Mouse (Mus musculus) kidney, postnatal 0 days (tissue): ENCODE results near the gene Mpped2. TPM values are rescaled to one million over a fixed set of nuclear protein-coding genes. Genes with fewer than 3 reads are reported as not detected.

Experiments
- ATAC-seq: fragments of 200-750 bp; cut with Nextera tagmentation; replicated peaks from 2 replicates; pipeline ENCODE4 v1.8.0; 2017; ENCODE audit warnings: low read depth, moderate number of reproducible peaks, moderate TSS enrichment, moderate library complexity; ENCODE audit not compliant: low FRiP score
- DNase-seq: peaks from one replicate; pipeline ENCODE4 v3.0.0-alpha.2; 2016; ENCODE audit warnings: low spot score
- H3K27ac ChIP-seq: fragments of 300-500 bp; sonication (generic); 2 replicates; pipeline ENCODE4 v1.5.1; 2014; ENCODE audit warnings: mild to moderate bottlenecking
- H3K27me3 ChIP-seq: fragments of 300-500 bp; sonication (generic); 2 replicates; pipeline ENCODE4 v1.6.1; 2014; ENCODE audit warnings: low read length, mixed read lengths; ENCODE audit not compliant: insufficient read depth
- H3K36me3 ChIP-seq: fragments of 300-500 bp; sonication (generic); 2 replicates; pipeline ENCODE4 v1.6.1; 2014; ENCODE audit warnings: low read length, mixed read lengths; ENCODE audit not compliant: insufficient read depth
- H3K4me1 ChIP-seq: fragments of 300-500 bp; sonication (generic); replicated peaks from 2 replicates; pipeline ENCODE4 v1.6.1; 2014; ENCODE audit warnings: antibody characterized with exemption, low read length, mixed read lengths; ENCODE audit not compliant: insufficient read depth
- H3K4me2 ChIP-seq: fragments of 300-500 bp; sonication (generic); 2 replicates; pipeline ENCODE4 v1.6.1; 2014; ENCODE audit warnings: mild to moderate bottlenecking, low read length, moderate library complexity, mixed read lengths
- H3K4me3 ChIP-seq: fragments of 300-500 bp; sonication (generic); replicated peaks from 2 replicates; pipeline ENCODE4 v1.5.1; 2014; ENCODE audit warnings: low read depth, low read length
- H3K9ac ChIP-seq: fragments of 300-500 bp; sonication (generic); 2 replicates; pipeline ENCODE4 v1.6.1; 2014; ENCODE audit warnings: low read depth, low read length
- H3K9me3 ChIP-seq: fragments of 300-500 bp; sonication (generic); replicated peaks from 2 replicates; pipeline ENCODE4 v1.6.1; 2016; ENCODE audit warnings: low read length, inconsistent platforms, mixed read lengths
- CTCF ChIP-seq: IDR thresholded peaks from 2 replicates; pipeline ENCODE4 v1.5.1; 2016; ENCODE audit warnings: antibody characterized with exemption, low read depth, mild to moderate bottlenecking, moderate library complexity
- WGBS: fragments of 180-500 bp; shearing (Covaris S2); extraction: QIAGEN DNeasy Blood & Tissue Kit; methylation state at CpG from one replicate; pipeline ENCODE4 v1.1.7; 2014; 5-methylcytosine and 5-hydroxymethylcytosine counted together
- polyA plus RNA-seq: library from polyadenylated mRNA; unstranded; fragments of >200 nt; fragmentation: Nextera tagmentation; extraction: Ambion mirVana; gene quantifications from 2 replicates; pipeline ENCODE4 v1.2.1, GENCODE M21; 2015

Mpped2 gene
- polyA plus RNA-seq, 1 experiment from 2014 or later: 33.2 TPM

DNA sequence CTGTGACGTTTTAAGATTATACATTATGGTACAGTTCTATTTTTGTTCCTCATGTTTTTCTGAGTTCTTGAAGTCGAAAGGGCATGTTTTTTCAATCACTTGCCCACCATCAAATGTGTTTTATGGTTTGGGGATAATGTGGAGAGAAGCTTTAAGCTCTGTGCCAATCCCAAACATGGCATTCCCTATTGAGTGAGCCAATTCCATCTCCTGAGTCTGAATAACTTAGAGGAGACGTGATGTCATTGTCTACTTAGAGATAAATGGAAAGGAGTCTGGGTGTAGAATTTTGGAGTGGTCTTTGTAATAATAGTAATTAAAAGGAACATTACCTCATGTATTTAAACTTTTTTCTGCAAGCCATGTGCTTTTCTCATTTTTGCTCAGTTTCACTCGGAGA is 9.2 kb upstream of the Mpped2 start:
- WGBS: 52% methylated on average over 4 of the region's 4 CpGs
- no peak for TF ChIP-seq CTCF
- no peaks in the 10 kb centered on the region for H3K9me3 ChIP-seq
- no peak overlapping the region for H3K27ac ChIP-seq
- H3K4me2 ChIP-seq: peak overlapping the region; percentile 18
- H3K4me1 ChIP-seq: no peaks in the 10 kb centered on the region
- no peak overlapping the region for H3K9ac ChIP-seq
- H3K36me3 ChIP-seq: no peaks in the 10 kb centered on the region
- H3K4me3 ChIP-seq: no peak overlapping the region
- DNase-seq (no peak), ATAC-seq (no peak)
- no peaks in the 10 kb centered on the region for H3K27me3 ChIP-seq

DNA sequence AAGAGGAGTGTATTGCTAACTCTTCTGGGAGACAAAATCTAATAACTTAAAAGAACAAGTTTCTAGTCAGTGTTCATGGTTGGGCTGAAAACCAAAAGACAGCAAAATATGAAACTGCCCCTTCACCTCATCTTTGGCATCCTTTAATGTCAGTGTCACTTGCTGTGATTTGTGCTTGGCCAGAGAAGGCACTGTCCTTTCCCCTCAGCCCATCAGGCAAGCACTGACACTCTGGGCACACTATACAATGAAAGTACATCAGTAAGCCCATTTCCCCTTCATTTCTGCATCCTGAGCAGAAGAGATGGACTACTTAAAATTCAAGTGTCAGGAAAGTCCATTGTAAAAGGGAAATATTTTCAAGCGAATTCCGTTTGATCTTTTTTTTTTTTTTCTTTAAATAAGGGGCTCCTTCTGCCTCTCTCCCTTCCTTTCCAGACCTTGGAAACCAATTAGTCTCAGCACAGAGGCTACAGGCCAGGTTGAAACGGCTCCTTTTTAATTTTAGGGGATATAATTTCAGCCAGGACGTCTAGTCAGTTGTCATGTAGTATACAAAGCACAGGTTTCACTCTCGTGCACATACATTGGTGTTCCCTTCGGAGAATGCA is 1.2 kb upstream of the Mpped2 start:
- no peak for ATAC-seq
- TF ChIP-seq CTCF: no peak
- no peaks in the 10 kb centered on the region for H3K9me3 ChIP-seq
- no peaks in the 10 kb centered on the region for H3K36me3 ChIP-seq
- no peak overlapping the region for H3K4me3 ChIP-seq
- no peak overlapping the region for H3K9ac ChIP-seq
- 15% methylated on average over 6 of the region's 6 CpGs for WGBS
- no peaks in the 10 kb centered on the region for H3K27me3 ChIP-seq
- H3K4me1 ChIP-seq: peaks cover 10% of the 10 kb centered on the region; the same call in 1 of the 2 replicates
- H3K27ac ChIP-seq: no peak overlapping the region
- H3K4me2 ChIP-seq: peak overlapping the region; percentile 87
- no peak for DNase-seq

DNA sequence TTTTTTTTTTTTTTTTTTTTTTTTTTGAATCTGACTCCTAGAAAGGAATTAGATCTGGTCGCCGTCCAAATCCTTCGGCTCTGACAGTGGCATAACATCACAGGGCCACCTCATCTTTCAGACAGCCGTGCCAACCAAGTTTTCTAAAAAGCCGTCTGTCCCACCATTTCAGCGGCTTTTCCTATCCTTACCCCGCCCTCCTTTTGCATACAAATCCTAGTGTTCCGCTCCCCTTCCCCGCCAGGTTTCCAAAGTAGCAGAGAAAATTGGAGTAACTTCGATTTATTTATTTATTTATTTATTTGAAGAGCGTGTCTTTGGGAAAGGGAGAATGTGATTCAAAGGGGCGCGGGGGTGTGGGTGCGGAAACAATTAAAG is 675 bp upstream of the Mpped2 start:
- Histone ChIP-seq H3K36me3 (no peaks in the 10 kb centered on the region), H3K9ac (no peak overlapping the region), H3K9me3 (no peaks in the 10 kb centered on the region), H3K4me2 (peak overlapping the region; percentile 87), H3K27me3 (no peaks in the 10 kb centered on the region), H3K4me3 (no peak overlapping the region; the same call in 1 of the 2 replicates), H3K4me1 (peaks cover 10% of the 10 kb centered on the region; the same call in 1 of the 2 replicates), H3K27ac (0 out of 2 replicates have a peak overlapping the region, but pooled peaks have one; percentile 87)
- TF ChIP-seq CTCF: no peak
- no peak for ATAC-seq
- no peak for DNase-seq
- WGBS: 7% methylated on average over 14 of the region's 14 CpGs

DNA sequence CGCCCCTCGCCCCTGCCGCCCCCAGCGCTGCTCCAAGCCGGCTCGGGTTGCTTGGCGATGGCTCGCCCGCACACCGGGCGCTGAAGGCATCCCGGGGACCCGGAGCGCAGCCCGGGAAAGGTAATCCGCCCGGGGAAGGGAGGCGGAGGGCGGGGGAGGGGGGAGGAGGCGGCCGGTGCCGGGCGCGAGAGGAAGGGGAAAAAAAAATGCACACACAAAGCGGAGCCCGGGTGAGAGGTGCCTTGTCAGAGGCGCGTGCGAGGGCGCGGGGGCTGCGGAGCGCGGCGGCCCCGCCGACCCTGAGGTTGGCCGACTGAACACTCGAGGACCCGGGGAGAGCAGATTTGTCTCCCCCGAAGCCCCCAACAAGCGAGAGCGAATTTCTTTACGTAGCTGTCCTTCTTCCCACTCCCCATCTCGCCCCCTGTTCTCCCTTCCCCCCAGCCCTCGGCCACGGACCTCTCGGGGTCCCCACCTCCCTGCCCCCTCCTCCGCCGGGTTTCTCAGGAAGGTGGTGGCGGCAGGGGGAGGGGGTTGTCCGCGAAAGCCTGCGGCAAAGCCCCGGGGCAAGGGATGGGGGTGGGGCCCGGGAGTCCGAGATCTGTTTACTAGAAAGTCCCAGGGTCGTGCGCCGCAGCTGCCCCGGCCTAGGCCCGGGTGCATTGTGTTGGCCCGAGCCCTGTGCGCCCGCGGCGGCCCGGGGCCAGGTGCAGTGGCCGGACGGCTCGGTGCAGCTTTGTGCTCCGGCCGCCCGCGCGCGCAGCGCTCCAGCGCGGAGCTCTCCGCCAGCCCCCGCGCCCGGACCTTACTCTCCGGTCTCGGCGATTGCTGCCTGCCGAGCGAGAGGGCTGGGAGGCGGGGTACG is 865 bp downstream of the Mpped2 start:
- DNase-seq (peak; percentile 61), ATAC-seq (peak; percentile 81)
- Histone ChIP-seq H3K9ac (peak overlapping the region; percentile 82), H3K36me3 (no peaks in the 10 kb centered on the region), H3K27ac (peak overlapping the region; percentile 87), H3K9me3 (no peaks in the 10 kb centered on the region), H3K4me2 (peak overlapping the region; percentile 87), H3K4me3 (peak overlapping the region; percentile 78), H3K27me3 (no peaks in the 10 kb centered on the region), H3K4me1 (peaks cover 10% of the 10 kb centered on the region; the same call in 1 of the 2 replicates)
- WGBS: under 1% methylated on average over 82 of the region's 91 CpGs
- TF ChIP-seq CTCF: no peak

DNA sequence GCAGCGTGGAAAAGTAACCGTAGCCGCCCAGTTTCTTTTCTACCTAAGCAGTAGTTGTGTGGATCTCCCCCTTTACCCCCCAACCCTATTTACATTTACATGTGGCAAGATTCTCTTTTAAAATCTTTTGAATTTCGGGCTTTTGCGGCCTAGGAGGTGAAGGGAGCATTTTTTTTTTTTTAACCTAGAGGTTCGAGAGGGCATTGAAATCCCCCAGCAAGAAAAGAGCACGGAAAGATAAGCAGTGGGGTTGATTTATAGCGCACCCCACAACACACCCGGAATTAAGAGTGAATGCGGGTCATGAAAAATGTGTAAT is 1.5 kb downstream of the Mpped2 start:
- 0% methylated on average over 10 of the region's 10 CpGs for WGBS
- no peaks in the 10 kb centered on the region for H3K9me3 ChIP-seq
- H3K4me1 ChIP-seq: peaks cover 10% of the 10 kb centered on the region; the same call in 1 of the 2 replicates
- peak overlapping the region; percentile 82 for H3K9ac ChIP-seq
- peak overlapping the region; percentile 87 for H3K27ac ChIP-seq
- DNase-seq (no peak), ATAC-seq (no peak)
- no peak for TF ChIP-seq CTCF
- peak overlapping the region; percentile 78 for H3K4me3 ChIP-seq
- no peaks in the 10 kb centered on the region for H3K27me3 ChIP-seq
- H3K4me2 ChIP-seq: peak overlapping the region; percentile 87
- no peaks in the 10 kb centered on the region for H3K36me3 ChIP-seq

DNA sequence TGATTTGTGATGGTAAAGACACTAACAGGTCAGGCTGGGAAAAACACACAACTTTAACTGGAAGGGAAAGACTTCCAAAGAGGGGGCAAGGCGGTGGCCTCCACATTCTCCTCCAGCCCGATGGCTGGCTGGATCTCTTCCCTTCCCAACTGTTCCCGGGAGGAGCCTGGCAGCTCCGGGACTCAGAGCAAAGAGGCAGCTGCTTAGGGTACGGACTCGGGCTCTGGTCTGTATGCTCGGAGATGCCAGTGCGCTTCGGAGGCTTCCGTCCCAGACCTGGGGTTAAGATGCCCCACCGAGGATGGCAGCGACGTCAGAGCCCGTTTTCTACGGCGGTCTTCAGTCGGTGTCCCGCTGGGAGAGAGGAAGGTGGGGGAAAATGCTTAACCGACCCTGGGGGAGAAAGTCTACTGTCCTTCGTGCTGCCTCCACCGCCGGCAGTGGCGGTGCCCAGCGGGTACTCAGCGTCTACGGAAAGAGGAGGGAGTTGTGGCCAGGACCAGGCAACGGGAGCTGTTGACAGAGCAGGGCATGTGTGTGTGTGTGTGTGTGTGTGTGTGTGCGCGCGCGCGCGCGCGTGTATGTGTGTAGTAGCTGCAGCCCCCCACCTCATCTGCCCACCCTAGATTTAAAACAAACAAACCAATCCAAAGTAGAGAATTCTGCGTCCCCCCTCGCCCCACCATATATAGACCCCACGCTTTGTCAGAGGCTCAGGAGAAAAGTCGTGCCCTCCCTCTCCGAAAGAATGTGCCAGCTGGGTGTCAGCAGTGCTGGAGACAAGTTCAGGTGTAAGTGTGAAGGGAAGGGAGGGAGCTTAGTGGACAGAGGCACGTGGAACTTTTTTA is 2.0 kb downstream of the Mpped2 start:
- H3K4me1 ChIP-seq: peaks cover 10% of the 10 kb centered on the region; the same call in 1 of the 2 replicates
- peak overlapping the region; percentile 78 for H3K4me3 ChIP-seq
- no peaks in the 10 kb centered on the region for H3K27me3 ChIP-seq
- peak; percentile 30 for ATAC-seq
- H3K9ac ChIP-seq: peak overlapping the region; percentile 82
- WGBS: 1% methylated on average over 41 of the region's 41 CpGs
- peak overlapping the region; percentile 87; the same call in 1 of the 2 replicates for H3K27ac ChIP-seq
- no peaks in the 10 kb centered on the region for H3K36me3 ChIP-seq
- H3K9me3 ChIP-seq: no peaks in the 10 kb centered on the region
- DNase-seq: no peak
- H3K4me2 ChIP-seq: peak overlapping the region; percentile 87
- no peak for TF ChIP-seq CTCF
